In the genomic region with DNA sequence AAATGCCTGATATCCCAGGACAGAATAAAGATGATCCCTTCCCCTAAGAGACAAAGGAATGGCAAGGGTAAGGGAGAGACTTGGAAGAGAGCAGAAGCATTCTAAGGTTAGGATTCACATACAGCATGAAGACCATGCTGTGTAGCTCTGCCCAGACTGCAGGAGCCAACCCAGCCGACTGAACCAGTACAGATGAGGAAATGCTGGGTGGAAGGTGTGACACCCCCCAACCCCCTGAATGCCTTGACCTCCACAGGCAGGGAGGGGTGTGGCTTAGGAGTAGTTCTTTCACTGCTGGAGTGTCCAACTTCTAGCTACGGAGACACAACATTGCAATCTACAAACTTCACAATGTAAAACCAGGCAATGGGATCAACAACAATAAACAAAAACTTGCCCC, we compare ENCODE assay signal across 17 mouse cellular contexts. TPM values are rescaled to one million over a fixed set of nuclear protein-coding genes. Genes with fewer than 3 reads are reported as not detected.
DNase-seq lines count a peak whose midpoint lies in the region; ATAC-seq and TF ChIP-seq lines count a peak whose summit lies in the region.
"Had no signal": no experiment of that assay in that cellular context is flagged by ENCODE, and none has a peak within 500 bp of the region (broad histone marks: within the 10 kb centered on the region; RNA-seq: fewer than 3 reads in every experiment).

No protein-coding gene starts in this region.

- H3K27me3 ChIP-seq in embryonic facial prominence, embryonic 14.5 days (replicated peaks; ENCODE audit: control insufficient read depth, insufficient read depth, low read length): peaks cover 45% of the 10 kb centered on the region
- peaks cover 55% of the 10 kb centered on the region for H3K27me3 ChIP-seq in embryonic facial prominence, embryonic 10.5 days (replicated peaks; ENCODE audit: low read depth, poor library complexity, severe bottlenecking)
- H3K27me3 ChIP-seq in intestine, postnatal 0 days (replicated peaks; ENCODE audit: control insufficient read depth, insufficient read depth, low read length): peaks cover 33% of the 10 kb centered on the region
- peaks cover 30% of the 10 kb centered on the region for H3K27me3 ChIP-seq in intestine, embryonic 16.5 days (replicated peaks; ENCODE audit: control insufficient read depth, insufficient read depth, low read length)
- 0 out of 2 replicates have a peak, but pooled peaks cover 3% of the 10 kb centered on the region for H3K27me3 ChIP-seq in midbrain, embryonic 13.5 days
- no peaks in the 10 kb centered on the region for H3K27me3 ChIP-seq in midbrain, embryonic 16.5 days (ENCODE audit: control insufficient read depth, insufficient read depth, low read depth, low read length)
- H3K27me3 ChIP-seq in stomach, embryonic 16.5 days (ENCODE audit: control insufficient read depth, insufficient read depth, low read length): peaks cover 37% of the 10 kb centered on the region

- no peak for DNase-seq in embryonic facial prominence, embryonic 14.5 days (ENCODE audit: low spot score)
- no peak for DNase-seq in embryonic facial prominence, embryonic 10.5 days (ENCODE audit: low spot score)
- no peak for DNase-seq in left cerebral cortex, postnatal 10 days (ENCODE audit: extremely low spot score in 1 of 2, low spot score in 2 of 2)
- DNase-seq: adrenal gland, postnatal 36 days; B cell, adult 2 months; cerebellum, adult 9-10 months; lung, embryonic 14.5 days; right cerebral cortex, postnatal 14 days; thymus, postnatal 25 days had no signal

- 66% methylated on average over 2 of the region's 2 CpGs for WGBS in embryonic facial prominence, embryonic 14.5 days
- 74% methylated on average over 2 of the region's 2 CpGs for WGBS in embryonic facial prominence, embryonic 10.5 days
- 62% methylated on average over 2 of the region's 2 CpGs for WGBS in intestine, postnatal 0 days
- WGBS in intestine, embryonic 16.5 days: 70% methylated on average over 2 of the region's 2 CpGs
- WGBS in midbrain, embryonic 13.5 days: 88% methylated on average over 2 of the region's 2 CpGs
- WGBS in midbrain, embryonic 16.5 days: 77% methylated on average over 2 of the region's 2 CpGs
- WGBS in stomach, embryonic 16.5 days: 59% methylated on average over 2 of the region's 2 CpGs

- peaks cover 21% of the 10 kb centered on the region; the same call in 1 of the 2 replicates for H3K4me1 ChIP-seq in embryonic facial prominence, embryonic 14.5 days (ENCODE audit: control insufficient read depth, insufficient read depth, low read length)
- H3K4me1 ChIP-seq in embryonic facial prominence, embryonic 10.5 days: peaks cover 39% of the 10 kb centered on the region
- 0 out of 2 replicates have a peak, but pooled peaks cover 3% of the 10 kb centered on the region for H3K4me1 ChIP-seq in intestine, postnatal 0 days (replicated peaks; ENCODE audit: control insufficient read depth, insufficient read depth, low read length)
- peaks cover 18% of the 10 kb centered on the region for H3K4me1 ChIP-seq in intestine, embryonic 16.5 days (ENCODE audit: control insufficient read depth, insufficient read depth, low read length)
- H3K4me1 ChIP-seq in midbrain, embryonic 13.5 days (replicated peaks): peaks cover 43% of the 10 kb centered on the region
- peaks cover 31% of the 10 kb centered on the region for H3K4me1 ChIP-seq in midbrain, embryonic 16.5 days (ENCODE audit: control insufficient read depth, insufficient read depth, low read length)
- H3K4me1 ChIP-seq in stomach, embryonic 16.5 days (ENCODE audit: control insufficient read depth, insufficient read depth, low read length): peaks cover 11% of the 10 kb centered on the region

- no peak overlapping the region for H3K27ac ChIP-seq in embryonic facial prominence, embryonic 14.5 days (replicated peaks; ENCODE audit: low read depth, low read length)
- H3K27ac ChIP-seq in embryonic facial prominence, embryonic 10.5 days (replicated peaks): no peak overlapping the region
- no peak overlapping the region for H3K27ac ChIP-seq in intestine, postnatal 0 days (ENCODE audit: low read depth, low read length)
- no peak overlapping the region for H3K27ac ChIP-seq in intestine, embryonic 16.5 days (ENCODE audit: low read length)
- H3K27ac ChIP-seq in midbrain, embryonic 13.5 days: no peak overlapping the region
- H3K27ac ChIP-seq in midbrain, embryonic 16.5 days (ENCODE audit: low read length): no peak overlapping the region
- H3K27ac ChIP-seq in stomach, embryonic 16.5 days (ENCODE audit: low read length): no peak overlapping the region
- H3K27ac ChIP-seq: embryonic facial prominence, embryonic 12.5 days; intestine, embryonic 15.5 days had no signal

- no peak overlapping the region for H3K9ac ChIP-seq in embryonic facial prominence, embryonic 14.5 days (ENCODE audit: low read depth, low read length)
- H3K9ac ChIP-seq in intestine, postnatal 0 days (ENCODE audit: low read depth, low read length): no peak overlapping the region
- H3K9ac ChIP-seq in intestine, embryonic 16.5 days (ENCODE audit: low read depth, low read length): no peak overlapping the region
- H3K9ac ChIP-seq in midbrain, embryonic 13.5 days (replicated peaks): no peak overlapping the region
- no peak overlapping the region for H3K9ac ChIP-seq in midbrain, embryonic 16.5 days (ENCODE audit: low read depth, low read length)
- no peak overlapping the region for H3K9ac ChIP-seq in stomach, embryonic 16.5 days (ENCODE audit: low read length)
- H3K9ac ChIP-seq: embryonic facial prominence, embryonic 12.5 days; lung, embryonic 14.5 days had no signal

- no peak for TF ChIP-seq CTCF in intestine, postnatal 0 days (IDR thresholded peaks at IDR 0.05; ENCODE audit: low read depth)

- no peaks in the 10 kb centered on the region for H3K9me3 ChIP-seq in embryonic facial prominence, embryonic 14.5 days (ENCODE audit: control insufficient read depth, low read length)
- H3K9me3 ChIP-seq in embryonic facial prominence, embryonic 10.5 days: no peaks in the 10 kb centered on the region
- no peaks in the 10 kb centered on the region for H3K9me3 ChIP-seq in intestine, postnatal 0 days (ENCODE audit: control insufficient read depth)
- no peaks in the 10 kb centered on the region for H3K9me3 ChIP-seq in intestine, embryonic 16.5 days (ENCODE audit: control insufficient read depth, low read length)
- H3K9me3 ChIP-seq in midbrain, embryonic 13.5 days: no peaks in the 10 kb centered on the region
- no peaks in the 10 kb centered on the region for H3K9me3 ChIP-seq in midbrain, embryonic 16.5 days (replicated peaks; ENCODE audit: control insufficient read depth, low read length, poor library complexity, severe bottlenecking)
- no peaks in the 10 kb centered on the region for H3K9me3 ChIP-seq in stomach, embryonic 16.5 days (replicated peaks; ENCODE audit: control insufficient read depth, low read length)
- H3K9me3 ChIP-seq: embryonic facial prominence, embryonic 12.5 days; intestine, embryonic 15.5 days had no signal

- H3K4me3 ChIP-seq in embryonic facial prominence, embryonic 14.5 days (ENCODE audit: low read depth, low read length): no peak overlapping the region
- H3K4me3 ChIP-seq in embryonic facial prominence, embryonic 10.5 days: no peak overlapping the region
- H3K4me3 ChIP-seq in intestine, postnatal 0 days (ENCODE audit: low read depth, low read length): no peak overlapping the region
- no peak overlapping the region for H3K4me3 ChIP-seq in intestine, embryonic 16.5 days (ENCODE audit: low read length)
- no peak overlapping the region for H3K4me3 ChIP-seq in midbrain, embryonic 13.5 days (replicated peaks)
- H3K4me3 ChIP-seq in midbrain, embryonic 16.5 days (ENCODE audit: low read depth, low read length): no peak overlapping the region
- H3K4me3 ChIP-seq in stomach, embryonic 16.5 days (replicated peaks; ENCODE audit: low read length): no peak overlapping the region

- intact Hi-C loops in left cerebral cortex, postnatal 10 days (cut with DNase I): loop anchor here (5.0 kb wide), 1 partner anchor 192 kb away; no protein-coding TSS in a partner anchor

- ATAC-seq in embryonic facial prominence, embryonic 14.5 days (ENCODE audit: low read depth): no peak
- no peak for ATAC-seq in intestine, postnatal 0 days
- ATAC-seq in intestine, embryonic 16.5 days: no peak
- ATAC-seq in midbrain, embryonic 13.5 days: no peak
- no peak for ATAC-seq in midbrain, embryonic 16.5 days
- no peak for ATAC-seq in stomach, embryonic 16.5 days (ENCODE audit: insufficient read depth, low FRiP score)
- ATAC-seq: forebrain, embryonic 16.5 days; intestine, embryonic 15.5 days had no signal

- H3K4me2 ChIP-seq in embryonic facial prominence, embryonic 14.5 days (ENCODE audit: low read depth, low read length): peak overlapping the region; percentile 78
- H3K4me2 ChIP-seq in intestine, postnatal 0 days (replicated peaks; ENCODE audit: low read depth): peak overlapping the region; percentile 65; the same call in 1 of the 2 replicates
- no peak overlapping the region for H3K4me2 ChIP-seq in intestine, embryonic 16.5 days (ENCODE audit: low read depth, low read length)
- 0 out of 2 replicates have a peak overlapping the region, but pooled peaks have one; percentile 70 for H3K4me2 ChIP-seq in midbrain, embryonic 13.5 days (replicated peaks)
- H3K4me2 ChIP-seq in midbrain, embryonic 16.5 days (ENCODE audit: low read length): no peak overlapping the region
- 0 out of 2 replicates have a peak overlapping the region, but pooled peaks have one; percentile 60 for H3K4me2 ChIP-seq in stomach, embryonic 16.5 days (ENCODE audit: low read depth, low read length)

- no peaks in the 10 kb centered on the region for H3K36me3 ChIP-seq in embryonic facial prominence, embryonic 14.5 days (ENCODE audit: control insufficient read depth, insufficient read depth, low read length)
- no peaks in the 10 kb centered on the region for H3K36me3 ChIP-seq in embryonic facial prominence, embryonic 10.5 days (replicated peaks)
- no peaks in the 10 kb centered on the region for H3K36me3 ChIP-seq in intestine, postnatal 0 days (ENCODE audit: control insufficient read depth, insufficient read depth)
- H3K36me3 ChIP-seq in intestine, embryonic 16.5 days (ENCODE audit: control insufficient read depth, insufficient read depth, low read length): no peaks in the 10 kb centered on the region
- 0 out of 2 replicates have a peak, but pooled peaks cover 1% of the 10 kb centered on the region for H3K36me3 ChIP-seq in midbrain, embryonic 13.5 days
- H3K36me3 ChIP-seq in midbrain, embryonic 16.5 days (ENCODE audit: control insufficient read depth, insufficient read depth, low read length): no peaks in the 10 kb centered on the region
- no peaks in the 10 kb centered on the region for H3K36me3 ChIP-seq in stomach, embryonic 16.5 days (ENCODE audit: control insufficient read depth, insufficient read depth, low read length)
- H3K36me3 ChIP-seq: embryonic facial prominence, embryonic 12.5 days; intestine, embryonic 15.5 days had no signal

RNA-seq across cellular contexts. Expression of gene Rab6b, which starts 1.7 kb away (rescaled TPM):
- polyA plus RNA-seq in embryonic facial prominence, embryonic 14.5 days (2014; fragmentation: Nextera tagmentation; extraction: Ambion mirVana): 7.3 and 8.3 TPM in 2 replicates
- 6.8 and 8.4 TPM in 2 replicates for polyA plus RNA-seq in embryonic facial prominence, embryonic 10.5 days (2016; fragmentation: Nextera tagmentation; extraction: Ambion mirVana)
- polyA plus RNA-seq in intestine, postnatal 0 days (2015; fragmentation: Nextera tagmentation; extraction: Ambion mirVana): 3.7 and 4.3 TPM in 2 replicates
- 4.5 TPM in 2 replicates for polyA plus RNA-seq in intestine, embryonic 16.5 days (2015; fragmentation: Nextera tagmentation; extraction: Ambion mirVana)
- polyA plus RNA-seq in midbrain, embryonic 13.5 days (2015; fragmentation: Nextera tagmentation; extraction: Ambion mirVana): 58.9 and 64.2 TPM in 2 replicates
- polyA plus RNA-seq in midbrain, embryonic 16.5 days (2015; fragmentation: Nextera tagmentation; extraction: Ambion mirVana): 108 and 126 TPM in 2 replicates
- polyA plus RNA-seq in stomach, embryonic 16.5 days (2015; fragmentation: Nextera tagmentation; extraction: Ambion mirVana): 5.5 and 6.1 TPM in 2 replicates
- 100 to 1,000 TPM; 623 to 633 TPM for total RNA-seq in left cerebral cortex, postnatal 10 days (2021)

Comparison
In these comparisons a context has a peak if more than half of its experiments do, and no peak if none do; other contexts are left out.
1. H3K4me2 ChIP-seq: peak in embryonic facial prominence, embryonic 14.5 days (single experiment), intestine, postnatal 0 days (single experiment), midbrain, embryonic 13.5 days (single experiment) and stomach, embryonic 16.5 days (single experiment); none in intestine, embryonic 16.5 days (single experiment) and midbrain, embryonic 16.5 days (single experiment).